In genomic region chr1:151295486-151295885, GRCm38 (mm10) we compare ENCODE assay signal across 17 mouse cellular contexts.
"Had no signal": no experiment of that assay in that cellular context is flagged by ENCODE, and none has a peak within 500 bp of the region (broad histone marks: within the 10 kb centered on the region; RNA-seq: fewer than 3 reads in every experiment).

No protein-coding gene starts in this region.

- H3K27ac ChIP-seq: liver, embryonic 13.5 days; liver, embryonic 15.5 days; lung, embryonic 15.5 days; macrophage; midbrain, embryonic 12.5 days; neural tube, embryonic 12.5 days; stomach, embryonic 15.5 days had no signal

- H3K4me2 ChIP-seq: liver, embryonic 13.5 days; liver, embryonic 15.5 days; lung, embryonic 15.5 days; midbrain, embryonic 12.5 days; neural tube, embryonic 12.5 days; stomach, embryonic 15.5 days had no signal

- H3K36me3 ChIP-seq: liver, embryonic 13.5 days; liver, embryonic 15.5 days; lung, embryonic 15.5 days; midbrain, embryonic 12.5 days; neural tube, embryonic 12.5 days; stomach, embryonic 15.5 days had no signal

- H3K9me3 ChIP-seq: liver, embryonic 13.5 days; liver, embryonic 15.5 days; lung, embryonic 15.5 days; megakaryocyte, embryonic 14.5 days; midbrain, embryonic 12.5 days; neural tube, embryonic 12.5 days; stomach, embryonic 15.5 days had no signal

- H3K9ac ChIP-seq: liver, embryonic 13.5 days; liver, embryonic 15.5 days; liver, postnatal 0 days; lung, embryonic 15.5 days; midbrain, embryonic 12.5 days; neural tube, embryonic 12.5 days; stomach, embryonic 15.5 days had no signal

- DNase-seq: liver, embryonic 13.5 days; liver, postnatal 0 days; lung, adult 2 months; lung, postnatal 14 days; lung, postnatal 36 days; right cerebral cortex, postnatal 14 days; thymus, adult 18-20 months; thymus, postnatal 14 days; thymus, postnatal 36 days had no signal

- H3K27me3 ChIP-seq: liver, embryonic 13.5 days; liver, embryonic 15.5 days; lung, embryonic 15.5 days; megakaryocyte, embryonic 14.5 days; midbrain, embryonic 12.5 days; neural tube, embryonic 12.5 days; stomach, embryonic 15.5 days had no signal

- ATAC-seq: liver, postnatal 0 days; lung, postnatal 0 days had no signal

- H3K4me3 ChIP-seq: liver, embryonic 13.5 days; liver, embryonic 15.5 days; lung, embryonic 15.5 days; megakaryocyte, embryonic 14.5 days; midbrain, embryonic 12.5 days; neural tube, embryonic 12.5 days; stomach, embryonic 15.5 days had no signal

- H3K4me1 ChIP-seq: liver, embryonic 13.5 days; liver, embryonic 15.5 days; lung, embryonic 15.5 days; midbrain, embryonic 12.5 days; neural tube, embryonic 12.5 days; stomach, embryonic 15.5 days had no signal
